Mouse (Mus musculus): Measurements from ENCODE around the gene Pim3.

Gene Pim3

GRCm38 (mm10) chr15:88861772-88862622 lies at the start of gene Pim3:
TSS of gene Pim3 (plus strand) at chr15:88862186.
- in situ Hi-C loops (cut with MboI; ENCODE audit: unreplicated experiment in 2 of 2): no loop called here

- in situ Hi-C loops (cut with MboI; ENCODE audit: unreplicated experiment in 2 of 2): loop anchor here (5.0 to 25.0 kb wide), 3 partner anchors 41 to 326 kb away; no protein-coding TSS in a partner anchor
Observed at GRCm38 (mm10) chr15:88813262-88813661, 48.7 kb upstream of the Pim3 start.

- in situ Hi-C loops (cut with MboI; ENCODE audit: unreplicated experiment in 2 of 2): loop anchor here (5.0 to 25.0 kb wide), 3 partner anchors 42 to 327 kb away; no protein-coding TSS in a partner anchor
Observed at GRCm38 (mm10) chr15:88813873-88814272, 48.1 kb upstream of the Pim3 start.

GRCm38 (mm10) chr15:88814411-88815047 lies 47.5 kb upstream of the Pim3 start:
- in situ Hi-C loops (cut with MboI; ENCODE audit: unreplicated experiment in 2 of 2): loop anchor here (5.0 to 25.0 kb wide), 3 partner anchors 42 to 327 kb away; no protein-coding TSS in a partner anchor

DNA sequence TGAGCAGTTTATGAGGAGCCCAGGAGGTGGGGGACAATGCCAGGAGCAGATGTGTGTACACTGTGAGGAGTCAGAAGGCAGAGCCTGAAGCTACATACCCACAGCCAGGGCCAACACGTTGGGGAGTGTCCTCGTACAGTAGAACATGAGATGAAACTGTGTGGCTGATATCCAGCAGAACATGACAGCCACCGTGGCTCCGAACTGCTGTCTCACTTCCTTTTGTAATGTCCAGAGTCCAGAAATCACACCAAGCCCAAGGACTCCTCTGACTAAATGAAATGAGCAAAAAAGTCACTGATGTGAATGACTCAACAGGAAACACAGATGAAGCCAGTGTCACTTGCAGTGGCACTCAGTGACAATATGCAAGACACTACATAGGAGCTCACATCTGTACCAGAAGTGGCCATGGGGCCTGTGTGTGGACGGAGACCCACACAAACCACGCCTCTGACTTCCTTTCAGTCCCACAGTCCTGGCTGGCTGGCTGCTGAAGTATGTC lies 46.7 kb upstream of the Pim3 start:
- in situ Hi-C loops (cut with MboI; ENCODE audit: unreplicated experiment in 2 of 2): loop anchor here (10.0 to 25.0 kb wide), 2 partner anchors 50 to 328 kb away; no protein-coding TSS in a partner anchor

- in situ Hi-C loops (cut with MboI; ENCODE audit: unreplicated experiment in 2 of 2): loop anchor here (10.0 to 25.0 kb wide), 2 partner anchors 54 to 332 kb away; no protein-coding TSS in a partner anchor
Observed at GRCm38 (mm10) chr15:88819026-88819905, 42.7 kb upstream of the Pim3 start, which contains the start of the genes Alg12 and Creld2. TSS of gene Alg12 (minus strand) at chr15:88819318. TSS of gene Creld2 (plus strand) at chr15:88819646.

DNA sequence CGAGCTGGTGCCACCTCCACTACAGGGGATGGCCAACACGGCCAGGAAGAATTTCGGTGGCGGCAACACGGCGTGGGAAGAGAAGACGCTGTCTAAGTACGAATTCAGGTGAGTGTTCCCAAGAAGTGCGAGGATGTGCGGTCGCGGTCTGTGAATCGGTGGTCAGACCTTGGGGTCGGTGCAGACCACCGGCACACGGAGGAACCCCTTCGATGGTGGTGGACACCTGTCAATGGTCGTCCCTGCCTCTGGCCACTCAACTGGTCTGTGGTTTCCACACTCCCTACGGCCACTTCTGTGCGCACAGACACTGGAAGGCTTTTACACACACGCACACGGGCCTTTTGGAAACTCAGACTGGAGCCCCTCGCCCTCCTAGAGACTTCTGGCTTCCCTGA lies 42.1 kb upstream of the Pim3 start:
- in situ Hi-C loops (cut with MboI; ENCODE audit: unreplicated experiment in 2 of 2): loop anchor here (10.0 to 25.0 kb wide), 5 partner anchors 55 to 615 kb away; partner anchors contain the start of genes Odf3b (in 1 of the 2), Sco2 (in 1 of the 2), Trabd (in 1 of the 2) and Tymp (in 1 of the 2)

GRCm38 (mm10) chr15:88821403-88821802 lies 40.6 kb upstream of the Pim3 start:
- in situ Hi-C loops (cut with MboI; ENCODE audit: unreplicated experiment in 2 of 2): loop anchor here (10.0 to 25.0 kb wide), 4 partner anchors 253 to 613 kb away; partner anchors contain the start of genes Odf3b (in 1 of the 2), Sco2 (in 1 of the 2), Trabd (in 1 of the 2) and Tymp (in 1 of the 2)

DNA sequence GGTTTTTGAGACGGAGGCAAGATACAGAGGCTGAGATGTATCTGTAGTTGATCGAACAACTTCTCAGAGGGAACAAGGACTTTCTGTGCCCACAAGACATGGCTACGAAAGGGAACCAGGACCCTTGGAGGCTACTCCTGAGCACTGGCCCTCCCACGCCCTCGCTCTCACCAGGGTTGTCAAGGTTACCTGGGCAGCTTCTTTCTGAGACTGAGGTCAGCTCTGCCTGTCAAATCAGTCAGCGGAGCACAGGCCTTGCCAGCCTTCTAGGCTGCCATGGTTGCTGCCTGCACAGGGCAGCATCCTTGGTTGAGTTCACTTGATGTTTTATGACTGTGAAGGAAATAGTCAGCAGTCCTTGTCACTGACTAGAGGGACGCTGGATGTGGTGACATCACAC lies 39.5 kb upstream of the Pim3 start:
- in situ Hi-C loops (cut with MboI; ENCODE audit: unreplicated experiment in 2 of 2): loop anchor here (10.0 to 25.0 kb wide), 4 partner anchors 252 to 612 kb away; partner anchors contain the start of genes Odf3b (in 1 of the 2), Sco2 (in 1 of the 2), Trabd (in 1 of the 2) and Tymp (in 1 of the 2)

GRCm38 (mm10) chr15:88823376-88823775 lies 38.6 kb upstream of the Pim3 start:
- in situ Hi-C loops (cut with MboI; ENCODE audit: unreplicated experiment in 2 of 2): loop anchor here (10.0 to 25.0 kb wide), 4 partner anchors 251 to 611 kb away; partner anchors contain the start of genes Odf3b (in 1 of the 2), Sco2 (in 1 of the 2), Trabd (in 1 of the 2) and Tymp (in 1 of the 2)

DNA sequence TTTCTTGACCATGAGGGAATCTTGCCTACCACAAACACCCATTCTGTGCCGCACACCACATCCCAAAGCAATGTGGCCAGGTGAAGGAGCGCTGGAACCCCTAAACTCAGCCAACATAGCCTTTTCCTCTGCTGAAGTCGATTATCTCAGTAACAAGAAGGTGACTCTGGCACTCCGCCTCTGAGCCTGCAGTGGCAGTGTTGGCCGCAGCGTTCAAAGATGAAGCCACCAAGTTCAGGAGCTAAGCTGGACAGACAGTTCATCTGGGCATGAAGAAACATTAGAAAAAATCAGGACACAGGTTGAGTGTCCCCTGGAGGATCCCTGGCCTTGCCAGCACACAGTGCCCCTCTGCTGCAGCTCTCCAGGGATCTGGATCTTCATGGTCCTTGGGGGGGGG lies 34.5 kb upstream of the Pim3 start:
- in situ Hi-C loops (cut with MboI; ENCODE audit: unreplicated experiment in 2 of 2): loop anchor here (5.0 to 25.0 kb wide), 6 partner anchors 50 to 607 kb away; partner anchors contain the start of genes Ppp6r2 (in 2 of the 2), Odf3b (in 1 of the 2), Sco2 (in 1 of the 2) and Trabd (in 1 of the 2)

DNA sequence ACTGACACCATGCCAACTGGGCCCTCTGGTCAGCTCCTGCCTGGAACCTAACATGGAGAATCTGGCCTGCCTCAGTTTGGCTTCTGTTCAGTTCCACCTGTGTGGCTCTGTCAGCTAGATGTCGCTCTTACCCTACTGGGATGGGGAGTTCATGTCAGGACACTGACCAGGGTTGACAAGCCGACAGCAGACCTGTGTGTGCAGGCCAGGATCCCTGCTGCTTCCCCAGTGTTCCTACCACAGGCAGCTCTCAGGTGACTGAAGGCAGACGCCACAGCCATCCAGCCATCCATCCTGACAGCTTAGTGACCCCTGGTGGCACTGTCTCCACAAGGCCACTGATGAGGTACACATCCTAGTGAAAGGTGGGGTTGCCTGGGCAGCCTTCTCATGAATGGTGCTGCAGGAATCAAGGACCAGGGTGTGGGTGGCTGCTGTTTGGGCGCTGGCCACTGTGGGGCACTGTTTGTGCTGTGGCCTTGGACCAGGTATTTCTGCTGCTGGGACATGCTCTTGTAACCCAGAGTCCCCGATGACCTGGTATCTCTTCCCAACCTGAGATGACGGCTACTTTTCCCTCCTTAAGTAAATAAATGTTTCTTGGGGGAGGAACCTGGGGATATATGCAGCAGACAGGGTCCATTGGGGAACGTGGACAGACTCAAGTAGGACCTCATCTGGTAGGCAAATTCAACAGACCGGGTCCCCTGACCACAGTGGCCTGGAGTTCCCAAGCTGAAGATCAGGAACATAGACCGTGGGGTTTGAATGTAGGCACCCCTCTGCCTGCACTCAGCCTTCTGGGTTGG lies 33.8 kb upstream of the Pim3 start:
- in situ Hi-C loops (cut with MboI; ENCODE audit: unreplicated experiment in 2 of 2): loop anchor here (5.0 to 25.0 kb wide), 6 partner anchors 49 to 607 kb away; partner anchors contain the start of genes Ppp6r2 (in 2 of the 2), Odf3b (in 1 of the 2), Sco2 (in 1 of the 2) and Trabd (in 1 of the 2)

- in situ Hi-C loops (cut with MboI; ENCODE audit: unreplicated experiment in 2 of 2): loop anchor here (5.0 to 25.0 kb wide), 6 partner anchors 48 to 606 kb away; partner anchors contain the start of genes Ppp6r2 (in 2 of the 2), Odf3b (in 1 of the 2), Sco2 (in 1 of the 2) and Trabd (in 1 of the 2)
Observed at GRCm38 (mm10) chr15:88828800-88829705, 32.9 kb upstream of the Pim3 start.

DNA sequence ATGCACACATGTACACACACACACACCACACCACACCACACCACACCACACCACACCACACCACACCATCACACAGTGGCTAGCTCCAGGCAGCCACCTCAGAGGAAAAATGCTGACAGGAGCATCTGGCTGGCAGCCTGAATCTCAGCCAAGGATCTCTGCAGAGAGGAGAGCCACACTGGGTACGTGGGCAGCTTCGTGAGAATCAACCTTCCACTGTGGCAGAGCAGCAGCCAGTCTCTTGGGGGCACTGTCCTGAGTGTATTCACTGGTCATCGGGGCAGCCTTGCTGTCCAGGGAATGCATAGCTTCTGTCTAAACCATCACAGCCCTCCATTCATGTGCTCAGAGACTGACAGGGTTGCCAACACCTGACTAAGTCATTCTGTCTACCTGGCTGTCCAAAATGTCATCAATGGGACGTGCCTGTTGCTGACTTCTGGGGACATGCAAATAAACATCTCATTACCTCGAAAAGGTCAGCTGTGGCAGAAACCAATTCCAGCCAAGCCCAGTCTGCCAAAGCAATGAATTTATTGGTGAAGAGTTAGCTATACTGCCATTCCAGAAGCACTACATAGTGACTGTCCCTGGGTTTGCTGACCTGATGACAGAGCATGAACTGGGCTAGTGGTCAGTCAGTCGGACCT lies 32.1 kb upstream of the Pim3 start:
- in situ Hi-C loops (cut with MboI; ENCODE audit: unreplicated experiment in 2 of 2): loop anchor here (5.0 to 25.0 kb wide), 6 partner anchors 47 to 605 kb away; partner anchors contain the start of genes Ppp6r2 (in 2 of the 2), Odf3b (in 1 of the 2), Sco2 (in 1 of the 2) and Trabd (in 1 of the 2)

- in situ Hi-C loops (cut with MboI; ENCODE audit: unreplicated experiment in 2 of 2): loop anchor here (25.0 kb wide), 1 partner anchor 382 kb away; the partner anchor contains the start of gene Ppp6r2 (in 2 of the 2)
Observed at GRCm38 (mm10) chr15:88830696-88831095, 31.3 kb upstream of the Pim3 start.

GRCm38 (mm10) chr15:88831482-88831881 lies 30.5 kb upstream of the Pim3 start:
- in situ Hi-C loops (cut with MboI; ENCODE audit: unreplicated experiment in 2 of 2): loop anchor here (25.0 kb wide), 1 partner anchor 381 kb away; the partner anchor contains the start of gene Ppp6r2 (in 2 of the 2)
